Mouse (Mus musculus) gastrocnemius, adult 2 months (tissue): Measurements from ENCODE around the gene Stoml3. TPM values are rescaled to one million over a fixed set of nuclear protein-coding genes. Genes with fewer than 3 reads are reported as not detected.

Experiments used
- DNase-seq: peaks from one replicate; pipeline ENCODE4 v3.0.0; 2022
- H3K27ac ChIP-seq: fragments of 200-600 bp; 2 replicates; pipeline ENCODE4 v1.8.1; 2022; ENCODE audit warnings: mild to moderate bottlenecking
- H3K4me3 ChIP-seq: fragments of 200-600 bp; 2 replicates; pipeline ENCODE4 v1.8.1; 2022; ENCODE audit warnings: mild to moderate bottlenecking, moderate library complexity
- CTCF ChIP-seq: fragments of 200-600 bp; IDR thresholded peaks from 2 replicates; pipeline ENCODE4 v1.8.1; 2022; ENCODE audit warnings: antibody characterized with exemption, mild to moderate bottlenecking, moderate library complexity
- intact Hi-C: fragments of 180-260 bp; cut with DNase I; formaldehyde crosslinking; loops from one replicate; pipeline ENCODE4 v1.15.1; 2025
- total RNA-seq, 2 experiments: library from RNA; stranded (reverse); gene quantifications; 2 replicates each; pipeline ENCODE4 v1.2.3; 2021

Gene Stoml3
- total RNA-seq, 2 experiments from 2014 or later = not detected

GRCm38 (mm10) chr3:53486996-53487576 is 1.4 kb upstream of the Stoml3 start:
- TF ChIP-seq CTCF = no peak
- no peak overlapping the region for H3K27ac ChIP-seq

GRCm38 (mm10) chr3:53498351-53498905 is 10.0 kb downstream of the Stoml3 start:
- no peak for TF ChIP-seq CTCF
- no peak overlapping the region for H3K4me3 ChIP-seq
- intact Hi-C loops = no loop called here
- H3K27ac ChIP-seq = no peak overlapping the region
- peak; percentile 29 for DNase-seq

More at GRCm38 (mm10) chr3:53486996-53487576, 1.4 kb upstream of the Stoml3 start:
- intact Hi-C loops = no loop called here
- DNase-seq = no peak
- H3K4me3 ChIP-seq = no peak overlapping the region

- no peak for DNase-seq
- Histone ChIP-seq H3K4me3 (no peak overlapping the region), H3K27ac (no peak overlapping the region)
- intact Hi-C loops = no loop called here
- TF ChIP-seq CTCF = peak; percentile 51
Observed at GRCm38 (mm10) chr3:53502428-53502827, 14.0 kb downstream of the Stoml3 start.

GRCm38 (mm10) chr3:53513096-53513495 is 24.6 kb downstream of the Stoml3 start:
- intact Hi-C loops = no loop called here
- no peak for DNase-seq
- no peak for TF ChIP-seq CTCF
- H3K27ac ChIP-seq = no peak overlapping the region
- no peak overlapping the region for H3K4me3 ChIP-seq

- Histone ChIP-seq H3K4me3 (no peak overlapping the region), H3K27ac (no peak overlapping the region)
- intact Hi-C loops = no loop called here
- no peak for TF ChIP-seq CTCF
- DNase-seq = no peak
Observed at GRCm38 (mm10) chr3:53514221-53515065, 26.0 kb downstream of the Stoml3 start.

- TF ChIP-seq CTCF = no peak
- no peak for DNase-seq
- Histone ChIP-seq H3K27ac (no peak overlapping the region), H3K4me3 (no peak overlapping the region)
- intact Hi-C loops = no loop called here
Observed at GRCm38 (mm10) chr3:53522794-53523193, 34.3 kb downstream of the Stoml3 start.

- Histone ChIP-seq H3K4me3 (peak overlapping the region; percentile 56), H3K27ac (no peak overlapping the region)
- peak; percentile 70 for DNase-seq
- peak; percentile 73 for TF ChIP-seq CTCF
- intact Hi-C loops = loop anchor here (2.0 to 5.0 kb wide), 3 partner anchors 132 to 339 kb away; partner anchors contain the start of gene Frem2
Observed at GRCm38 (mm10) chr3:53525737-53526136, 37.3 kb downstream of the Stoml3 start.

GRCm38 (mm10) chr3:53530305-53530704 is 41.9 kb downstream of the Stoml3 start:
- intact Hi-C loops = no loop called here
- no peak overlapping the region for H3K27ac ChIP-seq
- DNase-seq = no peak
- H3K4me3 ChIP-seq = no peak overlapping the region
- TF ChIP-seq CTCF = no peak

GRCm38 (mm10) chr3:53532091-53532490 is 43.6 kb downstream of the Stoml3 start:
- TF ChIP-seq CTCF = no peak
- Histone ChIP-seq H3K4me3 (no peak overlapping the region), H3K27ac (no peak overlapping the region)
- intact Hi-C loops = no loop called here
- no peak for DNase-seq

GRCm38 (mm10) chr3:53552691-53553090 is 64.2 kb downstream of the Stoml3 start:
- no peak overlapping the region for H3K27ac ChIP-seq
- no peak overlapping the region for H3K4me3 ChIP-seq
- intact Hi-C loops = no loop called here
- no peak for TF ChIP-seq CTCF
- no peak for DNase-seq

GRCm38 (mm10) chr3:53555031-53555952 is 66.8 kb downstream of the Stoml3 start:
- Histone ChIP-seq H3K27ac (no peak overlapping the region), H3K4me3 (no peak overlapping the region)
- intact Hi-C loops = no loop called here
- TF ChIP-seq CTCF = no peak
- no peak for DNase-seq
